ENCODE assay signal across 9 mouse cellular contexts in genomic region chr3:38255674-38256073, GRCm38 (mm10).
DNase-seq lines count a peak whose midpoint lies in the region; ATAC-seq and TF ChIP-seq lines count a peak whose summit lies in the region.
"Had no signal": no experiment of that assay in that cellular context is flagged by ENCODE, and none has a peak within 500 bp of the region (broad histone marks: within the 10 kb centered on the region; RNA-seq: fewer than 3 reads in every experiment).

No protein-coding gene starts in this region.

- DNase-seq in liver, embryonic 14.5 days (ENCODE audit: low read depth in 3 of 3, low spot score in 3 of 3): no peak
- DNase-seq in R1 (ENCODE audit: low read depth, low spot score) (peak; percentile 35), MN1 (ENCODE audit: low spot score) (no peak)
- DNase-seq in embryo, embryonic 10 days (ENCODE audit: low spot score): peak; percentile 85
- DNase-seq in heart, postnatal 25 days (ENCODE audit: low spot score): peak; percentile 18
- peak; percentile 12 to 32 for DNase-seq in layer of hippocampus, postnatal 14 days (ENCODE audit: low spot score in 2 of 2)

- intact Hi-C loops in heart, postnatal 25 days (cut with DNase I): loop anchor here (1.0 to 5.0 kb wide), 5 partner anchors 29 to 594 kb away; no protein-coding TSS in a partner anchor

- no peak overlapping the region for H3K9ac ChIP-seq in liver, embryonic 14.5 days (replicated peaks)
- H3K9ac ChIP-seq in liver, embryonic 12.5 days: no peak overlapping the region
- no peak overlapping the region for H3K9ac ChIP-seq in midbrain, embryonic 16.5 days (ENCODE audit: low read depth, low read length)
- H3K9ac ChIP-seq: limb, embryonic 15.5 days had no signal

- H3K4me2 ChIP-seq in liver, embryonic 14.5 days (ENCODE audit: low read depth): no peak overlapping the region
- H3K4me2 ChIP-seq in liver, embryonic 12.5 days: no peak overlapping the region
- H3K4me2 ChIP-seq in midbrain, embryonic 16.5 days (ENCODE audit: low read length): no peak overlapping the region
- H3K4me2 ChIP-seq: limb, embryonic 15.5 days had no signal

- no peak for ATAC-seq in liver, embryonic 14.5 days (ENCODE audit: insufficient read depth)
- no peak for ATAC-seq in liver, embryonic 12.5 days
- peak; percentile 83 for ATAC-seq in midbrain, embryonic 16.5 days

- H3K27ac ChIP-seq in liver, embryonic 14.5 days: no peak overlapping the region
- H3K27ac ChIP-seq in liver, embryonic 12.5 days: no peak overlapping the region
- H3K27ac ChIP-seq in midbrain, embryonic 16.5 days (ENCODE audit: low read length): no peak overlapping the region
- H3K27ac ChIP-seq: limb, embryonic 15.5 days had no signal

- H3K4me3 ChIP-seq in liver, embryonic 14.5 days (ENCODE audit: insufficient read depth in 1 of 2, low read depth in 2 of 2, low read length in 2 of 2): no peak overlapping the region
- no peak overlapping the region for H3K4me3 ChIP-seq in liver, embryonic 12.5 days
- no peak overlapping the region for H3K4me3 ChIP-seq in midbrain, embryonic 16.5 days (ENCODE audit: low read depth, low read length)
- H3K4me3 ChIP-seq: limb, embryonic 15.5 days had no signal

- WGBS in liver, embryonic 14.5 days (ENCODE audit: insufficient replicate concordance): 5% methylated on average over 2 of the region's 2 CpGs
- WGBS in liver, embryonic 12.5 days (ENCODE audit: insufficient replicate concordance): 12% methylated on average over 2 of the region's 2 CpGs
- WGBS in midbrain, embryonic 16.5 days: 5% methylated on average over 2 of the region's 2 CpGs

- no peaks in the 10 kb centered on the region for H3K36me3 ChIP-seq in liver, embryonic 14.5 days (replicated peaks; ENCODE audit: control insufficient read depth, insufficient read depth, low read depth)
- H3K36me3 ChIP-seq in liver, embryonic 12.5 days: no peaks in the 10 kb centered on the region
- H3K36me3 ChIP-seq in midbrain, embryonic 16.5 days (ENCODE audit: control insufficient read depth, insufficient read depth, low read length): no peaks in the 10 kb centered on the region
- H3K36me3 ChIP-seq: limb, embryonic 15.5 days had no signal

- no peaks in the 10 kb centered on the region for H3K9me3 ChIP-seq in liver, embryonic 14.5 days (ENCODE audit: control insufficient read depth, low read length)
- no peaks in the 10 kb centered on the region for H3K9me3 ChIP-seq in liver, embryonic 12.5 days (replicated peaks)
- no peaks in the 10 kb centered on the region for H3K9me3 ChIP-seq in midbrain, embryonic 16.5 days (replicated peaks; ENCODE audit: control insufficient read depth, low read length, poor library complexity, severe bottlenecking)
- H3K9me3 ChIP-seq: limb, embryonic 15.5 days had no signal

- TF ChIP-seq CTCF in liver, embryonic 14.5 days (IDR thresholded peaks at IDR 0.05; ENCODE audit: low read depth): peak; percentile 44

- TF ChIP-seq EP300 in liver, embryonic 14.5 days (IDR thresholded peaks at IDR 0.05; ENCODE audit: low read depth): no peak

- H3K4me1 ChIP-seq in liver, embryonic 14.5 days (replicated peaks; ENCODE audit: control insufficient read depth in 2 of 2, insufficient read depth in 2 of 2, low read length in 1 of 2): peaks cover 0 to 11% of the 10 kb centered on the region in 2 experiments; a peak in 1 of 4 replicates
- H3K4me1 ChIP-seq in liver, embryonic 12.5 days: peaks cover 7% of the 10 kb centered on the region
- peaks cover 3% of the 10 kb centered on the region; the same call in 1 of the 2 replicates for H3K4me1 ChIP-seq in midbrain, embryonic 16.5 days (ENCODE audit: control insufficient read depth, insufficient read depth, low read length)

- no peaks in the 10 kb centered on the region for H3K27me3 ChIP-seq in liver, embryonic 14.5 days (ENCODE audit: control insufficient read depth, insufficient read depth, low read length)
- H3K27me3 ChIP-seq in liver, embryonic 12.5 days (replicated peaks): no peaks in the 10 kb centered on the region
- H3K27me3 ChIP-seq in midbrain, embryonic 16.5 days (ENCODE audit: control insufficient read depth, insufficient read depth, low read depth, low read length): no peaks in the 10 kb centered on the region
- H3K27me3 ChIP-seq: limb, embryonic 15.5 days had no signal

Comparison
In these comparisons a context has a peak if more than half of its experiments do, and no peak if none do; other contexts are left out.
1. DNase-seq: peak in R1 (single experiment), embryo, embryonic 10 days (single experiment), heart, postnatal 25 days (single experiment) and layer of hippocampus, postnatal 14 days (2 of 2); none in liver, embryonic 14.5 days (0 of 3) and MN1 (single experiment).